Mouse (Mus musculus): Measurements from ENCODE around the gene Uap1.

DNA sequence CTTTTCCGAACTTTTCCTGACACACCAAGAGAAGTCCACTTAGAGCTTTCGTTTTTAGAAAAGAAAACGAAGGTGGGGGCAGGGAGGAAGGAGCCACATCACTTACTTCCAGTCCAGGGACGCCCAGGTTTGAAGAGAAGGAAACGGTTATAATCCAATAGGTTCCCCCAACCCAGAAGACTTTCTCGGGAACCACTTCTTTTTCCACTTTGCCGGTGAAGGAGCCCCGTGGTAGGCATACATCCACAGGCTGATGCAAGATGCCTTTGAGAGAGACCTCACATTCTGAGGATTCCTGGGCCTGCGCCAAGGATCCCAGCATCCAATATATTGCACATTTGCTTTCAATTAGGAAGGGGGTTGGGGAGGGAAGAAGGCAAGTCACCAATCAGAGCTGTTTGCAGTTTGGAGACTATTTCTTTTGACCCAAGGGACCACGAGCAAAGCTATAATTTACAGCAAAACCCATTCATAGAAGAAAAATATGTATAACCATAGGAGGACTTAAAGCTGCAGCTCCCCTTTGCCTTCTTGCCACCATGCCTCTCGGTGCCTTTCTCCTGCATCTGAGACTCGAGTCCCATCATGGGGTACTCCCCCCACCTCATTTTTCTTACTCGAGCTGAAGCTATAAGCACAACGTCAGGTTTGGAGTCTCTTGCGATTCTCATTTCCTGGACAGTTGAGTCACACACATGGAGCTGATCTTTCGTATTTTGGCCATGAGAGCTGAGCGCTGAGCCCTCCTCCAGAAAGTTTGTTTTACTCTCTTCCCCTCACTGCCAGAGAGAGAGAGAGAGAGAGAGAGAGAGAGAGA is 64.0 kb downstream of the Uap1 start, which contains the start of gene Ddr2:
- no peak for TF ChIP-seq CTCF (IDR thresholded peaks at IDR 0.05; ENCODE audit: insufficient read depth, low read length)
- no peak for TF ChIP-seq POLR2A (IDR thresholded peaks at IDR 0.05; ENCODE audit: borderline replicate concordance, extremely low read depth, low read depth, low read length)
